Mouse (Mus musculus) erythroid progenitor cell, adult 5-6 weeks (primary cell): Measurements from ENCODE around the gene Rtkn2. TPM values are rescaled to one million over a fixed set of nuclear protein-coding genes. Genes with fewer than 3 reads are reported as not detected.

Source experiments
- ATAC-seq: replicated peaks from 2 replicates; pipeline ENCODE4 v1.8.0; 2016; ENCODE audit warnings: moderate number of reproducible peaks, mild to moderate bottlenecking, moderate TSS enrichment, inconsistent platforms; ENCODE audit not compliant: poor library complexity, low FRiP score, severe bottlenecking
- total RNA-seq, 2 experiments: library from RNA; stranded (forward) in 1 of 2; stranded (reverse) in 1 of 2; fragments of 150-400 nt in 1 of 2; fragments of 186-747, 209-891 nt in 1 of 2; gene quantifications; 2 replicates each; pipeline versions ENCODE4 v1.2.3 to v1.2.4; 2015 to 2017; ENCODE audit warnings: low replicate concordance in 2 of 2

Gene Rtkn2
- total RNA-seq, 2 experiments from 2014 or later = 4.1 TPM; not detected in 1

DNA sequence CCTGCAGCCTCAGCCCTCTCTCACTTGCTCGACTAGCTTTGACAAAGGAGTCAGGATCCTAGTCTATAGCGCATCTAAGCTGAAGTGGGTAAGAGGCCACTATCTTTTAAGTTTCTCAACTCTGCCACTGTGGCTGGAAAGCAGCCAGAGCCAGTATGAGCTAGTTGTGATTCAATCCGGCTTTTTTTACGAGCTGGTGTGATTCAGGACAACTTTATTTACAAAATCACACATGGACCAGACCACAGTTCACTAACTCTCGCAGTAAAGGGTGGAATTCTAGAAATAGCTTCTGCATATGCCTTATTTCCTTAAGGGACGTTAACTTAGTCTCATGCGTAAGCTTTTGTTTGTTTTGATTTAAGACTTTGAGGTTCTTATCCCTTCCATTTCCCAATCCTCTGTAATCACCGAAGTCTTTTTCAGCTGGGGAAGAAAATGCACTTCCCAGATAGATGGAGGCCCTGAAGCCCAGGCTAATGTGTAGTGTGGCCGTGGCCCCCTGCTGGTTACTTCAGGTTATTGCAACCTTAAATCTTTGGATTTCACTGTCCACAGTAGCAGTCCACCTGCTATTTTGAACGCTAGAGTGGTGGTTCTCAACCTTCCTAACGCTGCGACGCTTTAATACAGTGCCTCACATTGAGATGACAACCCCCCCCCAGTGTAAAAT is 5.0 kb downstream of the Rtkn2 start:
- peak; percentile 68; the same call in 1 of the 2 replicates for ATAC-seq

DNA sequence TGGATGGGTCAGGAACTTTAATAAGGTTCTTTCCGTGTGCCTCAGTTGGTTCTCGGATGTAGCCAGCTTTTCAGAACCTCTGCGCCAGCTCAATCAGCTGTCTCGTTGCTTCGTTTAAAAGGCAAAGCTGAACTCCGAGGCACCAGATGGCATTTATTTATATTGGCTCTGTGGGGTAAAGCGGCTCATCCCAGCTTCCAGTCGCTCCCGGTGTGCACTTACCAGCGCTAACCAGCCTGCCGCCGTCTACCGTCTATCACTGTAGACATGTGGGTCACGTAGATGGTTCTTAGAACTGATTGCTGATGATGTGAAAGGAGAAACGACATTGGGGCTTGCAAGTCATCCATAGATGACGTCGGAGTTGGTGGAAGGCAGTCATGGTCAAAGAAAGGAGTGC is 5.7 kb downstream of the Rtkn2 start:
- no peak for ATAC-seq

DNA sequence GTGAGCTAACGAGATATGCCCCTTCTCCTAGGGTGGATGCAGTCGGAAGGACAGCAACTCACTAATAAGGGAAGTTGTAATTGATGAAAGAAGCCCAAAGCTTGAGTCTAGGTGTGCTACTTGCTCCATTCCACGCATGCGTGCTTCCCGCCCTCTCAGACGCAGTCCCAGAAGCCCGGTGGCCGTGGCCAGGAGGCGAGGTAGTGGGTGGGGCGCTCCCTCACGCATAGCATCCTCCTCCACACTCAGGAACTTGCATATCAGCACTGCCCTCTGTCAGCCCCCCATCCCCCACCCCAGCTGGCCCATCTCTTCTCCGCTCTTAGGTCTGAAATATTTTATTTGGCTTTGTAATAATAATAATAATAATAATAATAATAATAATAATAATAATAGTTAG is 16.0 kb downstream of the Rtkn2 start:
- no peak for ATAC-seq

DNA sequence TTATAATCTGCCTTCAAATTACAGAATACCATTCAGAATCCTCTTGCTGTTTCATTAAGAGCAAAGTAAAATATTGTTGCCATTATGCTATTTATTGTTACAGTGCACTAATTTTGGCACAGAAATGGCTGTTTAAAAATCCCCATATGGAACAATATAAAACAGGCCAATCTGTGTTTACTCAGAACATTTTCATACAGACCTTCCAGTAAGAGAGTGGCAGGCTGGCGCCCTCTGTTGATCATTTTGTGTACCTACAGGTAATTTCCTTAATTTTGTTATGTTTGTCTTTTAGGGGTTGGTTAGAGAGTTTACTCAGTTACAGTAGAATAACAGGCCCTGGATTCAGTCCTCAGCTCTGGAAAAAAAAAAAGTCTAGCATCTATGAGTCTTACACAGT is 16.8 kb downstream of the Rtkn2 start:
- ATAC-seq = no peak

DNA sequence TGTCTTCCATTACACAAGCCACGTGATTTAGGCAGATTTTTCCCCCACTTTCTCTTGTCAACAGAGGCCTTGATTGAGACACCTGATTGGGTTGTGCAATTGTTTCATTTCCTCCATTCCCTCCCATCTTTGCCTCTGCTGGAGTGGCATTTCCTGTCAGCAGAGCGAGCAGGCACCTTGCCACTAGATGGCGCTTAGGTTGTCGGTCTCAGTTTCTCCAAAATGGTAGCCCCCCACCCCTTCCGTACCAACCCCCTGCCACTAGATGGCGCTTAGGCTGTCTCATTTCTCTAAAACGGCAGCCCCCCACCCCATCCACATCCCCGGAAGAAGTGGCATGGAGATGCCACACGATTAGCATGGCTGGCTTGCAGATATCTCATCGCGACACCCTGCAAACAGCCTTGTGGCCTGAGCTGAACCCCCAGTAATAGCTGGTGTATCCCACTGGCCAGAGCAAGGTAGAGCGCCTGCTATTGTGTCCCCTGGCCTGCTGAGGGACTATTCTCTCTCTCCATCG is 18.8 kb downstream of the Rtkn2 start:
- ATAC-seq = no peak

DNA sequence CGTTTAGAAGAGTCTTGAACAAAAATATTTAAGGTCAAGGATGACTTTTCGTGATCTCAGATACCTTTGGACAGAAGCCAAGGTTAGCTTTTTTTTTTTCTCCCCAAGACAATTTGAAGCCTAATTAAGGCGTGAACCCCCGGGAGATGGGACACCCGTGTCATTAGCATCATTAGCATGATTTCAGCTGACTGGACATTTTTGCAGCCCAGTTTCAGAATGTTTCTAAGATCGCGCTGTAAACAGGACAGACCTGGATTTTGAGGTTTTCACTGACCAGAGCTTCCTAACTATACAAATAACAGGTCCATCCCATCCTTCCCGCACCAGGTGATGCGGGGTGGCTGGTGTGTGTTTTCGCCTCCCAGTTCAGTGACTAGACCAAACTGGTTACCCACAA is 19.8 kb downstream of the Rtkn2 start:
- ATAC-seq = no peak

DNA sequence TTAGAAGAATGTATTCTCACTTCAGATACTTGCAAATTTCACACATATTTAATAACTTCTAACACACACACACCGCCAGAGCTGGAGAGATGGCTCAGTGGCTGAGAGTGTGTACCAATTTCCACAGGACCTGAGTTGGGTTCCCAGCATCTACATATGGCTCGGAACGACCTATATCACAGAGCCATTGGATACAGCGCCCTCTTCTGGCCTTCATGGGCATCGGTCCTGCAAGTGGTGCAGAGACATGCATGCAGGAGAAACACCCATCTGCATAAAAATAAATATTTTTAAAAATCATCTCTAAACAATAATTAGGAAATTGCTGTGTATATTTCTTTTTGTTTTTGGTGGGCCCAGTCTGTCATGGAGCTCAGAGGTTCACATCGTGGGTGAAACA is 22.1 kb downstream of the Rtkn2 start:
- no peak for ATAC-seq

DNA sequence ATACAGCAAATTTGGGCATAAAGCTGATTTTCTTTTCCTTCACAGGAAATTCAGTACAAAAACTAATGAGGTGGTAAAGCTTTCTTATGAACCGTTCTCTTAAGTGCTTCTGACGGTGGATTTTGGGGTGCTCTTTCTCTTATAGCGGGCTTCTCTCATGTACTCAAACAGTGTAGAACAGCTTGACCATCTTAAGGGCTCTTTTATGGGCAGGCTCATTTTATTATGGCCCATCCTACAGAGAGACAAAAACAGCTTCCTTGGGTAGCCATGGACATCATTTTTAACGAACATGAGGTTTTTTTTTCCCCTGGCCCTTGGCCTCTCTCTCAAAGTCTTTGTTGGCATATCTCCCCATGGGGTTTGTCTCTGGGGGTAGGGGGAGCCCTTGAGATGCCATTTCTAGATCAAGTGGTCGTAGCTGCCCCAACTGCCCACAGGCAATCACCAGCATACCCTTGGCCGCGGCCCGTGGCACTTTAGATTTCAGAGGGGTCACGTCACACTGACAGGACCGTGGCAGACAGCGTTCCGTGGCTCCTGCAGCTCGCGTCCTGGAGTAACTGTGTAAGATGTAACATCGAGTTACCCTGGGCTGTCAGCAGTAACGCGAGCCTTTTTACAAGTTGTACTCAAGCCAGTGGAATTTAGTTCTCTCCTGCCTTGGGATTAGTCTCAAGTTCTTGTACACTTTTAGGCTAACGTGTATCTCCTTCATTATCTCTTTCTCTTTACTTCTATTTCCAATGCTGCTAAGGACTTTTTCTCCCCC is 24.5 kb downstream of the Rtkn2 start:
- no peak for ATAC-seq

DNA sequence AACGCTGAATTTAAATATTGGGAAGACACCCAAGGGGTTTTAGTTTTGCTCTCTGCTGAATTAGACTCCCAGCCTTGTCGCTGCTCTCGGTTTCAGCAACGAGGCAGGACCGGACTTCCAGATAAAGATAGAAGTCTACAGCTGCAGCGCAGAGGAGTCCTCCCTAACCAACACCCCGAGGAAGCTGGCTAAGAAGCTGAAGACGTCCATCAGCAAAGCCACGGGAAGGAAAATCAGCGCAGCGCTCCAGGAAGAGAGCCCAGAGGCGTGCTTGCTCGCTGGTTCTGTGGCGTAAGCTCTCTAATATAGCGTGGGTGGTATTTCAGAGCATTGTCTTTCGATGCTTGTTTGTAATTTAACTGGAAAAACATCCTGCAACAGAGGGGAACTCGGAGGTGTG is 26.0 kb downstream of the Rtkn2 start:
- no peak for ATAC-seq

DNA sequence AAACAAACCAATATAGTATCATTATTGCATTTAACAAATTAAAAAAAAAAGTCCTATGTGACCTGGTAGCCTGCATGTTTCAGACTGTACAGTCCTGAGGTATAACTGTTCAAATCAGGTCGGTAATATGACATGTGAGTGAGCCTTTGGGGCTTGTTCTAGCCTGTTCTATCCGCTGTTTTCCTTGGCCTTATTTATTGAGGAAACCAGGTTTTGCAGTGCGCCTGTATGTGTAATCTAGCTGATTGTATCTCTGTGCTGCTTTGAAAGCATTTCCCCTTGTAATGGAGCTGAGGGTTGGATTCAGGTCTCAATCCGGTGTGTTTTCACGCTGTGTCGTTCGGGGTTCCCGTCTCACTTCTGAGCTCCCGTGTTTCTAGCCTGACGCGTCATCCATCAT is 27.1 kb downstream of the Rtkn2 start:
- no peak for ATAC-seq

DNA sequence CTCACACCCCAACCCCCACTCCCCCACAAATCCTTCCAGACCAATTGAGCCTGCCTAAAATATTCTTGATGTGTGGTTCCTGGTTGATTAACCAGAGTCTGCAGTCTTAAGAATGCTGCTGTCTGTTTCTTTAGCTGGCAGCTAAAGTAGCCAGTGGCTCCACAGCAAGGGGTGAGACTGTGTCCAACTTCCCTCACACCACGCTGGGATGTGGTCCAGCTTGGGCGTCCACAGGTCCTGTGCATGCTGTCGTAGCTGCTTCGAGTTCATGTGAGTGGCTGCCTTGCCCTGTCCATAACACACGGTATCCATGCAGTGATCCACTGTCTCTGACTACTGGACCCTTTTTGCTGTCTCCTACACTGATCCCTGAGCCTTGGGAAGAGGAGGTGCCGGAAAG is 27.7 kb downstream of the Rtkn2 start:
- no peak for ATAC-seq

DNA sequence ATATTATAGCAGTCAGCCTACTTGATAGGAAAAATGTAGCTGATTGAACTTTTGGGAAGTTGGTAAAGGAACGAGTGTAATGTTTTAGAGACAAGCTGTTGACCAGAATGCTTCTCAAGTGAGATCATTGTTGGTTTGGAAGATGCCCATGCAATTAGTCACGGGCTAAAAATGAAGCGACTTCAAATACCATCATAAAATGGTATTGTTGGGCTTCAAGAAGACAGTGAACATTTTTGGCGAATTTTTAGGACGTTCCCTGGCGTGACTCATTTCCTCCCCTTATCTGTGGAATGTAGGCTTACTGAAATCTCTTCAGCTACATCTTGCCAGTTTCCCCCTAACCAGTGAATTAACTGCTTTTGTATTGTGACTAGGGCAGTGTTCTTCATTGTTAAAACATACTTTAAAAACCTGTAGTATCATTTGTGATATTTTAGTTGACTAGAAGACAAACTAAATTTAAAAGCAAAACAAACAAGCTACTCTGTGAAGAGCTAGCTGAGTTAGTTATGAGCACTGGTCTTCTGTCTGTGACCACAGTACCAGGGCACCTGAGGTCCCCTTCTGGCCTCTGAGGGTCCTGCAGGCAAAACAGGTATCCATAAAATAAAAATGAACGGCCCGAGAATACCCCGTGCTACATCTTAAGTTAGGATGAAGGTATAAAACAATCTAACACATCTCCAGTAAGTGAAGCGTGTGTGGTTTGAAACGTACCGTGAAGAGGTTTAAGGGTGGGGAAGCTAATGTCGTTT is 29.0 kb downstream of the Rtkn2 start:
- ATAC-seq = no peak

DNA sequence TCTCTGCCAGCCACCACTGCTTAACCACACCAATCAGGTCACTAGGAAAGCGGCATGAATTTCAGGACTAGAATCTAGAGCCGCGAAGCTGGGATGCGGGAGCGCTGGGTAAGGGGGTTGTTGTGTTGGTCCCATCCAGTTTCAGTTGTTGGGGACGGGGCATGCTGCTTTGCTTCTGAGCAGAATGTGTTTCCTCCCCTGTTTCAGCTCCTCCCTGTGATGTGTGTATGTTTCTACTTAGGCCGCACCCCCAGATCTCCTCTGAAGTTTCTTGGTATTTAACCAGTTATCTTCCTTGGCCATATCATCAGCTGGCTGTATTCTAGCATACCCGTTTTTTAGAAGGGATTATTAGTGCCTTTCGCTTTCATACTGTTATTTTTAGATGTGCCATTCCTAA is 29.9 kb downstream of the Rtkn2 start:
- ATAC-seq = no peak

DNA sequence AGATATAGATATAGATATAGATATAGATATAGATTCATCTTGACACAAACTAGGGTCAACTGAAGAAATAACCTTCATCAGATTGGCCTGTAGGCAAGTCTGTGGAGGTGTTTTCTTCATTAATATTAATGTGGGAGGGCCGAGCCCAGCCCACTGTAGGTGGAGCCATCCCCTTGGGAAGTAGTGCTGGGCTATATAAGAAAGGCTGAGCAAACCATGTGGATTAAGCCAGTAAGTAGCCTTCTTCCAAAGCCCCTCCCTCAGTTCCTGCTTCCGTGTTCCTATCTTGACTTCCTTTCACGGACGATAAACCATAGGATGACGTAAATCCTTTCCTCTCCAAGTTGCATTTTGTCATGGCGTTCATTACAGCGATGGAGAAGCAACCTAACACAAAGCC is 30.5 kb downstream of the Rtkn2 start:
- ATAC-seq = no peak

DNA sequence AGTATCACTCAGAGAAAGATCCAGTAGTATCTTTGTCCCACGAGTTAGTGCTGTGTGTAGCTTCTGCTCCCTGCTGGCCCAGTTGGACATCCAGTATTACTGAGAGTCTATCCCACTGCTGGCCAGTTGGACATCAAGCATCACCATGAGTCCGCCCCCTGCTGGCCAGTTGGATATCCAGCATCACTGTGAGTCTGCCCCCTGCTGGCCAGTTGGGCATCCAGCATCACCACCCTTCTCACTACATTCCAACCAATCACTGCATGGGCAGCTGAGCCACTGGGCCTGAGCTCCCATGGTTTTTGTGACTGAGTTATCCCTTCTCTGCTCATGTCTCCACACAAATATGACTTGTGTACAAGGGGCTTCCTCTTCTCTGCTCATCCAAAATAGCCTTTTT is 33.8 kb downstream of the Rtkn2 start:
- ATAC-seq = peak; percentile 63; the same call in 1 of the 2 replicates

DNA sequence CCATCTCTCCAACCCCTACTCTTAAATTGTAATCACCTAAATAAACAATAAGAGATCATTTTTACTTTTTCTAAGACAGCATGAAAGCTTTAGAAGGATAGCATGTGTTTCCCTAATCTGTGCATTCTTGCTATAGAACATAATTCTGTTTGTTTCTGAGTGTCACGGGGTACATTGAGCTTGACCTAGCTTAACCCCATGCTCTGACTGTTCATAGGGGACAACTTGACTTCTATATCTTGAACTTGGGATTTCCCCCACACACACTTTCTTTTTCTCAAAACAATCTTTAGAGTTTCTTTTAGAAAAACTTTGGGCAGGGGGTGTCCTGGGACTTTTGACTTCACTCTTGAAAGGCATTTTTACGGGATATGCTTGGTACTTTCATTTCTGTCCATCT is 41.4 kb downstream of the Rtkn2 start:
- ATAC-seq = no peak

DNA sequence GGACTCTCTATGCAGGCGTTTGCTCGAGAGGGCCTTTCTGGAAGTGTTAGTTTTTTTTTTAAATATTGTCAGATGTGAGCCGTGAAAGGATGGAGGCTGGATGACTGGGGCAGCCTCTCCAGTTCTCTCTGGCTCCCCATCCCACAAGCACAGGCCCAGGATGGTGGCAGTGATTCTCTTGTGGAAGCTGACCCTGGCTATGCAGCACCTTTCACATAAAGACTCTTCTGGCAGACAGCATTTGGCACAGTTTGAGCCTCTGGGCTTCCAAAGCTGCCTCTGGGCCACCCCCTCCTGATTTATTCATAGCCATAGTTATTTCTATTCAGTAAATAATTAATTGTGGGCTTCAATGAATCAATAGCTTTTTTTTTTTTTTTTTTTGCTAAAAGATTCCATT is 46.3 kb downstream of the Rtkn2 start:
- no peak for ATAC-seq

DNA sequence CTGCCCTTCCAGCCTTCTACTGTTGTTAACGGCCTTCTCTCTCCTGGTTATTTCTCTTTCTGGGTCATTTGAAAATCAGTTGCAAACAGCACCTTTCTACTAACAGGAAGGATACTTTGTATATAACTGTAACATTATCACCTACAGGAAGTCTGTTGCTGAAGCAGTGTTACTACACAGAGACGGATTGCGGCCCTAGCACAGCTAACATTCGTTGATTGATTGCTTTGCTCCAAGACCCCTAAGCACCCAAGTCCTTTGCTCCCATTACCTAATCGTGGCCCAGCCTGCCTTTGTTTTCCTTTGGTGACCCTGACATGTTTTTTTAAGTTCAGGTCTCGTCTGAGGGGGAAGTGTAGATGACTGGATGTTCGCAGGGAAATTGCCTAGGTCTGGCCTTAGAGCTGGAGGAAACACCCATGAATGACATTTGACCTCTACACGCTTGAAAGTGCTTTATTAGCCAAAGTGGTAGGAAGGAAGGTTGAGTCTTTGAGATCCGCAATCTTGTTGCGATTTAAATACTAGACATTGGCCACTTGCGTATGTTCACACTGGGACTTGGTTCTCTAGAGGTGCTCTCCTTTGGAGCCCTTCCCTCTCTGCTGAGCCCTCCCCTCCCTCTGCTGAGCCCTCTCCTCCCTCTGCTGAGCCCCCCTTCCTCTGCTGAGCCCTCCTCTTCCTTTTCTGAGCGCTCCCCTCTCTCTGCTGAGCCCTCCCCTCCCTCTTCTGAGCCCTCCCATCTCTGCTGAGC is 49.1 kb downstream of the Rtkn2 start:
- ATAC-seq = no peak

DNA sequence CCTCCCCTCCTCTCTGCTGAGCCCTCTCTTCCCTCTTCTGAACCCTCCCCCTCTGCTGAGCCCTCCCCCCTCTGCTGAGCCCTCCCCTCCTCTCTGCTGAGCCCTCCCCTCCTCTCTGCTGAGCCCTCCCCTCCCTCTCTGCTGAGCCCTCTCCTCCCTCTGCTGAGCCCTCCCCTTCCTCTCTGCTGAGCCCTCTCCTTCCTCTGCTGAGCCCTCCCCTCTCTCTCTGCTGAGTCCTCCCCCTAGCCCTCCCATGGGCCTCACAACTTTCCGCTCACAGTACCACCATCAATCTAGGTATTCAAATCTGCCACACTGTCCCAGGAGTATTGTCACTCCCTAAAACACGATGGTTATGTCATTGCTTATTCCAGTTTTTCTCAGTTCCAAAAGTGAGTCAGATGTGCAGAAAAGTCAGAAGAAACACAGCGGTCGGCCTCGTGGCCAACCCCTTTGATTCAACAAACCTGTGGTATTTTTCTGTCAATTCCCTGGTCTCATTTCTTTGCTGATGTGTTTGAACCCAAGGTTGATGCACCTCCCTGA is 49.8 kb downstream of the Rtkn2 start:
- no peak for ATAC-seq

DNA sequence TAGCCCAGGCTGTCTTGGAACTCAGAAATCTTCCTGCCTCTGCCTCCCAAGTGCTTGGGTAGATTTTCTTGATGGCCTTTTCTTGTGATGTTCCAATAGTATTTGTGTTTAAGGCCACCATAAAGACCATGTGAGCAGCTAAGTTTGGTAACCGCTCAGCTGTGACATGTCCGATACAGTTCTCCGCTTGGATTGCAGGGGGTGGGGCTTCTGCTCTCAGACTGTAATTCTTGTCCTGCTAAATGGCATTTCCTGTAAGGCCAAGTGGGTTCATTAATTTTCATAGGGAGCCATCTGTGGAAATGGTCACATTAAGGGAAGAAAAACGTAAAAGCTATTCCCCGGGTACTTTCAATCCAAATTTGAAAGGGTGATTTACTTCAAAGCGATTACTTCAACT is 50.7 kb downstream of the Rtkn2 start:
- no peak for ATAC-seq
